In the genomic region with DNA sequence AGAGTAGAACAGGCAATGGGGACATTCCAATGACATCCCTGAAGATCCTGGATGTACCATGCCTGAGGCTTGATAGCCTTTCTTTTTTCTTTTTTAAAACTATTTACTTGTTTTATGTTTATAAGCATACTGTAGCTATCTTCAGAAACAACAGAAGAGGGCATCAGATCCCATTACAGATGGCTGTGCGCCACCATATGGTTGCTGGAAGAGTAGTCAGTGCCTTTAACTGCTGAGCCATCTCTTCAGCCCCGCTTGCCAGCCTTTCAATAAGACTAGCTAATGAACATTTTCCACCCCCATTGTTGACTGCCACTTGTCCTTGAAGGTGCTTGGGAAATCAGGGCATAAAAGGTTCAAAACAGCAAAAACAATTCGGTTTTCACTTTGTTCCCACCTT, we compare ENCODE assay signal across 17 mouse cellular contexts. TPM values are rescaled to one million over a fixed set of nuclear protein-coding genes. Genes with fewer than 3 reads are reported as not detected.
DNase-seq lines count a peak whose midpoint lies in the region; ATAC-seq and TF ChIP-seq lines count a peak whose summit lies in the region.
"Had no signal": no experiment of that assay in that cellular context is flagged by ENCODE, and none has a peak within 500 bp of the region (broad histone marks: within the 10 kb centered on the region; RNA-seq: fewer than 3 reads in every experiment).

No protein-coding gene starts in this region.

- H3K27ac ChIP-seq in stomach, postnatal 0 days (replicated peaks), result no peak overlapping the region
- H3K27ac ChIP-seq: embryonic facial prominence, embryonic 12.5 days; forebrain, embryonic 12.5 days; gastrocnemius, adult 2 months; midbrain, embryonic 12.5 days had no signal

- no peak for ATAC-seq in stomach, postnatal 0 days (ENCODE audit: low FRiP score, low TSS enrichment)

- H3K27me3 ChIP-seq in stomach, postnatal 0 days (ENCODE audit: control insufficient read depth, insufficient read depth, low read length), result no peaks in the 10 kb centered on the region
- H3K27me3 ChIP-seq: embryonic facial prominence, embryonic 12.5 days; forebrain, embryonic 12.5 days; midbrain, embryonic 12.5 days had no signal

- intact Hi-C loops in heart, postnatal 25 days (cut with DNase I), result no loop called here

- H3K4me1 ChIP-seq in stomach, postnatal 0 days (replicated peaks; ENCODE audit: control insufficient read depth, insufficient read depth), result no peaks in the 10 kb centered on the region
- H3K4me1 ChIP-seq: embryonic facial prominence, embryonic 12.5 days; forebrain, embryonic 12.5 days; midbrain, embryonic 12.5 days had no signal

- H3K9ac ChIP-seq in stomach, postnatal 0 days (ENCODE audit: low read length), result no peak overlapping the region
- H3K9ac ChIP-seq: embryonic facial prominence, embryonic 12.5 days; forebrain, embryonic 12.5 days; midbrain, embryonic 12.5 days had no signal

- no peak overlapping the region for H3K4me3 ChIP-seq in stomach, postnatal 0 days (ENCODE audit: low read depth, low read length)
- H3K4me3 ChIP-seq: embryonic facial prominence, embryonic 12.5 days; forebrain, embryonic 12.5 days; gastrocnemius, adult 2 months; midbrain, embryonic 12.5 days had no signal

- DNase-seq in cerebellum, postnatal 14 days, result peak; percentile 61 to 67
- DNase-seq in cerebellum, postnatal 4 days (ENCODE audit: low spot score in 2 of 2), result no peak
- DNase-seq in layer of hippocampus, adult 18-20 months (ENCODE audit: low spot score in 2 of 2), result peak; percentile 44 to 77
- no peak for DNase-seq in layer of hippocampus, adult 9-10 months (ENCODE audit: low spot score)
- DNase-seq in right cerebral cortex, postnatal 10 days (ENCODE audit: low spot score in 2 of 2), result peak; percentile 65 to 69
- DNase-seq in right cerebral cortex, postnatal 25 days, result no peak
- no peak for DNase-seq in stomach, postnatal 0 days (ENCODE audit: low spot score)
- no peak for DNase-seq in heart, postnatal 25 days (ENCODE audit: low spot score)
- DNase-seq: cerebellum, adult 8-10 months; gastrocnemius, adult 2 months; heart, postnatal 14 days; kidney, postnatal 10 days; liver; lung, postnatal 14 days had no signal

- no peaks in the 10 kb centered on the region for H3K36me3 ChIP-seq in stomach, postnatal 0 days (ENCODE audit: control insufficient read depth, insufficient read depth, low read length)
- H3K36me3 ChIP-seq: embryonic facial prominence, embryonic 12.5 days; forebrain, embryonic 12.5 days; midbrain, embryonic 12.5 days had no signal

- peak; percentile 46 for TF ChIP-seq CTCF in stomach, postnatal 0 days (IDR thresholded peaks at IDR 0.05; ENCODE audit: low read depth)

- 72% methylated on average over 3 of the region's 3 CpGs for WGBS in stomach, postnatal 0 days

- TF ChIP-seq EP300 in stomach, postnatal 0 days (optimal IDR thresholded peaks at IDR 0.05), result no peak

- no peaks in the 10 kb centered on the region for H3K9me3 ChIP-seq in stomach, postnatal 0 days (ENCODE audit: control insufficient read depth, low read length)
- H3K9me3 ChIP-seq: embryonic facial prominence, embryonic 12.5 days; forebrain, embryonic 12.5 days; midbrain, embryonic 12.5 days had no signal

- H3K4me2 ChIP-seq in stomach, postnatal 0 days (replicated peaks; ENCODE audit: low read depth), result no peak overlapping the region
- H3K4me2 ChIP-seq: embryonic facial prominence, embryonic 12.5 days; forebrain, embryonic 12.5 days; midbrain, embryonic 12.5 days had no signal

RNA-seq across cellular contexts. Expression of a gene that starts 31.2 kb away (rescaled TPM):
- total RNA-seq in layer of hippocampus, adult 18-20 months (2021), result 10 to 100 TPM; 12.8 to 13.1 TPM
- 4.9 and 6.0 TPM in 2 replicates for polyA plus RNA-seq in stomach, postnatal 0 days (2015; fragmentation: Nextera tagmentation; extraction: Ambion mirVana)
- total RNA-seq in heart, postnatal 25 days (2021), result under 1 TPM; 0.05 to 0.31 TPM
- total RNA-seq: gastrocnemius, adult 2 months had no signal

Comparison
In these comparisons a context has a peak if more than half of its experiments do, and no peak if none do; other contexts are left out.
1. DNase-seq: peak in cerebellum, postnatal 14 days (2 of 2), layer of hippocampus, adult 18-20 months (2 of 2) and right cerebral cortex, postnatal 10 days (2 of 2); none in cerebellum, postnatal 4 days (0 of 2), layer of hippocampus, adult 9-10 months (single experiment), right cerebral cortex, postnatal 25 days (single experiment), stomach, postnatal 0 days (single experiment) and heart, postnatal 25 days (single experiment).
2. RNA of a gene that starts 31.2 kb away (total RNA-seq): 12.8 to 13.1 TPM in layer of hippocampus, adult 18-20 months; 0.05 to 0.31 TPM in heart, postnatal 25 days; every median in the first group is over 10 times any median in the second.